Mouse (Mus musculus) ovary, postnatal 10 days (tissue): Measurements from ENCODE around the gene Mrpl18.
A peak's percentile ranks its signal among the peaks of the same experiment; 100 is the strongest.
"Not testable (repeated sequence)": the region's sequence is repeated elsewhere in the genome, so short reads cannot be mapped to it uniquely, and the experiment has no call there.

Experiments used
- DNase-seq: peaks from one replicate; pipeline ENCODE4 v3.0.0; 2022; ENCODE audit warnings: low spot score

The Mrpl18 gene

GRCm38 (mm10) chr17:12909361-12910280 lies 6.5 kb downstream of the Mrpl18 start, which contains the start of gene Pnldc1:
TSS of gene Pnldc1 (minus strand) at chr17:12910230.
- no peak for DNase-seq

- DNase-seq: no peak
These were observed 9.7 kb downstream of the Mrpl18 start for GRCm38 (mm10) chr17:12906436-12906835.

- DNase-seq: no peak
These were observed 10.3 kb downstream of the Mrpl18 start for GRCm38 (mm10) chr17:12905810-12906209.

- DNase-seq: no peak
These were observed 11.8 kb downstream of the Mrpl18 start for GRCm38 (mm10) chr17:12904349-12904748.

GRCm38 (mm10) chr17:12903372-12904333 lies 12.5 kb downstream of the Mrpl18 start:
- no peak for DNase-seq

- no peak for DNase-seq
These were observed 13.9 kb downstream of the Mrpl18 start for GRCm38 (mm10) chr17:12902291-12902690.

- DNase-seq: not testable (repeated sequence)
These were observed 17.5 kb downstream of the Mrpl18 start for GRCm38 (mm10) chr17:12898607-12899006.

- no peak for DNase-seq
These were observed 18.5 kb downstream of the Mrpl18 start for GRCm38 (mm10) chr17:12897674-12898073.

- no peak for DNase-seq
These were observed 24.1 kb downstream of the Mrpl18 start for GRCm38 (mm10) chr17:12892033-12892432.

GRCm38 (mm10) chr17:12891054-12891453 lies 25.1 kb downstream of the Mrpl18 start:
- DNase-seq: no peak

GRCm38 (mm10) chr17:12887021-12887775 lies 28.9 kb downstream of the Mrpl18 start:
- DNase-seq: no peak

- DNase-seq: no peak
These were observed 29.5 kb downstream of the Mrpl18 start for GRCm38 (mm10) chr17:12886620-12887019.

GRCm38 (mm10) chr17:12881216-12881615 lies 34.9 kb downstream of the Mrpl18 start:
- DNase-seq: no peak

- DNase-seq: peak; percentile 64
These were observed 36.0 kb downstream of the Mrpl18 start for GRCm38 (mm10) chr17:12880178-12880577.

- no peak for DNase-seq
These were observed 40.4 kb downstream of the Mrpl18 start, which contains the start of gene Mrgprh for GRCm38 (mm10) chr17:12875734-12876133. TSS of gene Mrgprh (plus strand) at chr17:12876034.

- DNase-seq: no peak
These were observed 43.7 kb downstream of the Mrpl18 start for GRCm38 (mm10) chr17:12872275-12873028.

GRCm38 (mm10) chr17:12868640-12869039 lies 47.5 kb downstream of the Mrpl18 start:
- DNase-seq: no peak

- no peak for DNase-seq
These were observed 48.1 kb downstream of the Mrpl18 start, which contains the start of gene Mas1 for GRCm38 (mm10) chr17:12868043-12868442. TSS of gene Mas1 (minus strand) at chr17:12868143.

GRCm38 (mm10) chr17:12866853-12867252 lies 49.3 kb downstream of the Mrpl18 start:
- DNase-seq: no peak

GRCm38 (mm10) chr17:12865407-12865806 lies 50.7 kb downstream of the Mrpl18 start:
- DNase-seq: no peak

GRCm38 (mm10) chr17:12864111-12864510 lies 52.0 kb downstream of the Mrpl18 start:
- no peak for DNase-seq
